Mouse (Mus musculus): Measurements from ENCODE around the gene Spag7.

Gene Spag7

DNA sequence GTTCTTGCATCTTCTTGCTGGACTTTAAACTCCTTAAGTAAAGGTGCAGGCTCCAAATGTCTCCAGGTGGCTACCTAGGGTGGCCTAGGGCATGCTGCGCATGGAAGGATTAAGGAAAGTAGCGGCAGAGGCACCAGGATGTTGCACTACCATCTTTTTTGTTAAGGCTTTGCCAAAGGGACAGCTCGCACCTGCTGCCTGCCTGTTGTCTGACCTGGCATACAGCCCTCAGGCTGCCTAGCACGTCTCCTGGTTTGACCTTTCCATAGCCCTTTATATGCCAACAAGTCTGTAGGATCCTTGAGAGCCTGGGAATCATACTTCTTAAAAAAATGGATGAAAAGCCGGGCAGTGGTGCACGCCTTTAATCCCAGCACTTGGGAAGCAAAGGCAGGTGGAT, 26.2 kb downstream of the Spag7 start:
- DNase-seq (ENCODE audit: low spot score), result no peak

DNA sequence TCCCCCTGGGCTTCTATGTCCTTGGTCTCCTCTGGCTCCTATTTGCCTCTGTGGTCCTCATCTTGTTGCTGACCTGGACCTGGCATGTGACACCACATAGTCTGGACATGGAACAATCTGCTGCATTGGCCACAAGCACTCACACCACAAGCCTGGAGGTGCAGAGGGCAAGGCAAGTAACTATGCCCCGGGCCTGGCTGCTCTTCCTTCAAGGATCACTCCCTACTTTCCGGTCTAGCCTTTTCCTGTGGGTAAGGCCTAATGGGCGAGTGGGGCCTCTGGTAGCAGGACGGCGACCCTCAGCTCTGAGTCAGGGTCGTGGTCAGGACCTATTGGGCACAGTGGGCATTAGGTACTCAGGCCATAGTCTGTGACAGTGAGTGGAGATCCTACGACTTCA, 28.0 kb downstream of the Spag7 start:
- no peak for DNase-seq (ENCODE audit: low spot score)

- no peak for DNase-seq (ENCODE audit: low spot score)
Measured at GRCm38 (mm10) chr11:70639976-70640375, 29.2 kb downstream of the Spag7 start.

- DNase-seq (ENCODE audit: low spot score), result no peak
Measured at GRCm38 (mm10) chr11:70638714-70639278, 30.4 kb downstream of the Spag7 start, which contains the start of gene Gp1ba. Gene Gp1ba, plus strand, starts transcription at chr11:70639122.

GRCm38 (mm10) chr11:70638293-70638692, 30.9 kb downstream of the Spag7 start:
- no peak for DNase-seq (ENCODE audit: low spot score)

DNA sequence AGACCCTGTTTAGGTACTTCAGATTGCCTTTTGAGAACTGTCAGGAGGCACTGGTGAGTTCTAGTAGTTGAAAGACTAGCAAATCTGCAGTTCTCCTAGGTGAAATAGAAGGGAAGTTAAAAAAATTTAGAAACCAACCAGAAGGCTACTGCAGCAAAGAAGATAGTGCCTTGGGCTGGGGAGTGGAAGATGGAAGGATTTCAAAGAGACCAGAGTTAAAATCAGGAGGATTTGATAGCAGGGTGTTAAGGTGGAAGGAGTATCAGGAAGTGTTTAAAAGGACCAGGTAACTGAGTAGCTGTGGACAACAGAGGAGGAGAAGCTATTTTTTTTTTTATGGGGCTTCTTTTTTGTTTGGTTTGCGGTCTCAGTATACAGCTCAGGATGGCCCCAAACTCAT, 31.5 kb downstream of the Spag7 start:
- no peak for DNase-seq (ENCODE audit: low spot score)

DNA sequence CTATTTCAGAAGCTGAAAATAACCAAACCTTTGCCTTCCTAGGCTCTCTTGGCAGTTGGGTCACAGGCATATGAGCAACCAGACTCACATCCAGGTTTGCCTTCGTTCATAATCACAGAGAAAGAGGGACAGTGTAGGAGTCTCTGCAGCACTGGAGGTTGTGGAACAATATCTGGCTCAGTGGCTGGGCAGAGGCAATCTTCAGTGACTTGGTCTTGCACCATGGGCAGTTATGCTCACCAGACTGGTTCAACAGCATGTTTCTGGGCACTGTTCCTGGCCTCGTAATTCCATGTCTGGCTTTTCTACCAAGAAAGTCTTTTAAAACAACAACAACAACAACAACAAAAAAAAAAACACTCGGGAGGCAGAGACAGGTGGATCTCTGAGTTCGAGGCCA, 33.6 kb downstream of the Spag7 start:
- no peak for DNase-seq (ENCODE audit: low spot score)

GRCm38 (mm10) chr11:70630129-70630528, 39.1 kb downstream of the Spag7 start:
- no peak for DNase-seq (ENCODE audit: low spot score)

- peak; percentile 38 for DNase-seq (ENCODE audit: low spot score)
Measured at GRCm38 (mm10) chr11:70629557-70629956, 39.7 kb downstream of the Spag7 start.

GRCm38 (mm10) chr11:70628431-70628830, 40.8 kb downstream of the Spag7 start:
- DNase-seq (ENCODE audit: low spot score), result no peak

DNA sequence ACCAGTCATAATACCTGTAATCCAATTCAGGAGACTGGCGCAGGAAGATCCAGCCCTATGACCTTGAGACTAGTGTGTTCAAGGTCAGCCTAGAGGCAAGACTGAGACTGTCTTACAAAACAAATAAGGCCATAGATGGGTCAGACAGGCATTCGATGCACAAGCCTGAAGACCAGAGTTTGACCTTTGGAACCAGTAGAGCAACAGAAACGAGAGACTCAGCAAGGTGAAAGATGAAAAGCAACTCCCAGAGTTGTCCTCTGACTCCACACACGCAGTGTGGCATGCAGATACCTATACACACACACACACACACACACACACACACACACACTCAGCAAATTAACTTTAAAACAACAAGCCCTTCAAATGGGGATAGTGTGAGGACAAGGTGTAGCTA, 42.3 kb downstream of the Spag7 start:
- no peak for DNase-seq (ENCODE audit: low spot score)

DNA sequence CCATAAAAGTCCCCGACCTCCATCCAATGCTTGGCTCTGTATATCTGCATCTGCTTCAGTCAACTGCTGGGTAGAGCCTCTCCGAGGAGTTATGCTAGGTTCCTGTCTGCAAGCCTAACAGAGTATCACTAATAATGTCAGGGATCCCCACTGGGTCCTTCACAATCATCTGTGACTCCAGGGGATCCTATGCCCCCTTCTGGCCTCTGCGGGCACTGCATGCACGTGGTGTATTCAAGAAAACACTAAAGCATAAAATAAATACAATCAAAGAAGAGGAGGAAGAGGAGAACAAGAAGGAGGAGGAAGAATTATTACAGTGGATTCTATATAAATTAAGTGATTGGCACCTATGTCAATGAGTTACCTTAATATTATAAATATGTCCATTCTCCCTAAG, 43.7 kb downstream of the Spag7 start:
- DNase-seq (ENCODE audit: low spot score), result peak; percentile 43

GRCm38 (mm10) chr11:70623053-70623742, 46.0 kb downstream of the Spag7 start:
- no peak for DNase-seq (ENCODE audit: low spot score)

DNA sequence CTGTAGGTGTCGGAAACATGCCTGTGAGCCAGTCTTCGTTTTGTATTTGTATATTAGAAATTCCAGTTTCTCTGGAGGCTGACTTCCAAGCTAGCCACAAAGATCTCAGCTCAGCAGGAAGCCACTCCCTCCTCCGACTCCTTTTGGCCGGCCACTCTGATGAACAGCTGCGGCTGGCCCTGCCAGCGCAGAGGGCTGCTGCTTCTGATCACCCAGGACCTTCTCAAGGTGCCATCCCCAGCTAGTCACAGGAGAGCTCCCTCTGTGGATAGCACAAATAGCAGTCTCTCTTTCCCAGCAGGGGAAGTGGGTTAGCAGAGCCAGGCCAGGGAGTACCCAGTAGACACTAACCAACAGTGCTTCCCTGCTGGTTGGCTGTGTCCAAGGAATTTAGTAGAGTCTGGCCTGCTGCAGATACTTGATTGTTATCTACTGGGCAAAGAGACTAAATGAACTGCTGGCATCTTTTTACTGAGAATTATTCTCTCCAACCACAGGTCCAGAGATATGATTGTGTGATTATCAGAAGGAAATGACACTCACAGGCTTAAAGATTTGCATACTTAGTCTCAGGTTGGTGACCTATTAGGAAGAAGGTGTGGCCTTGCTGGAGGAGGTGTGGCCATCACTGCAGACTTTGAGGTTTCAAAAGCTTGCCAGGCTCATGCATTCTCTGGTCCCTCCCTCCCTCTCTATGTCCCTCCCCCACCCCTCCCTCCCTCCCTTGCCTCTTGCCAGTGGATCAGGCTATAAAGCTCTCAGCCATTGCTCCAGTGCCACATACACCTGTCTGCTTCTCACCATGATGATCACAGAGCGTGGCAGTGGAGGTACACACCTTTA, 47.0 kb downstream of the Spag7 start:
- DNase-seq (ENCODE audit: low spot score), result no peak

DNA sequence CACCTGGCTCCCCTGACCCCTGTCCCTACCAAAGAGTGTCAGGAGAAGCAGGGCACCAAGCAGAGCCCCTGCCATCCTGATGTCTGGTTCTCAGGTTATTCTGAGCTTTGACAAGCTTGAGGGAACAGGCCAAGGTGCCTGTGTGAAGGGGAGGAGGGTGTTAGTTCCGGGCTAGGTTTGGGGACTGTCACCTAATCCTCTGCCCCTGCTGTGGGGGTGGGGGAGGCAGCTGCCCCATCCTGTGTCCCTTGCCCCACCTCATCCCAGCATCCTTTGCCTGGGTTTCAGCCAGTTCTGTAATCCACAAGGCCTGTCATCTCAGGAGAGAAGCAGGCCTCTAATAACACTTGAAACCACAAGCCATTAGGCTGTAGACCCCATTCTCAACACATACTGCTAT, 50.1 kb downstream of the Spag7 start, which contains the start of gene Chrne:
Chrne (minus strand) TSS at position 116 of the 400 bp plus-strand sequence.
- DNase-seq (ENCODE audit: low spot score), result no peak

- DNase-seq (ENCODE audit: low spot score), result peak; percentile 78
Measured at GRCm38 (mm10) chr11:70615516-70616093, 53.6 kb downstream of the Spag7 start, which contains the start of gene 4930544D05Rik. Gene 4930544D05Rik, plus strand, starts transcription at chr11:70615848.

GRCm38 (mm10) chr11:70615074-70615473, 54.1 kb downstream of the Spag7 start:
- peak; percentile 85 for DNase-seq (ENCODE audit: low spot score)

Measured in T-cell, adult 2 months (primary cell).